Mouse (Mus musculus): Measurements from ENCODE around the gene Emg1.
A peak's percentile ranks its signal among the peaks of the same experiment; 100 is the strongest.
"Not testable (repeated sequence)": the region's sequence is repeated elsewhere in the genome, so short reads cannot be mapped to it uniquely, and the experiment has no call there.

Gene Emg1

DNA sequence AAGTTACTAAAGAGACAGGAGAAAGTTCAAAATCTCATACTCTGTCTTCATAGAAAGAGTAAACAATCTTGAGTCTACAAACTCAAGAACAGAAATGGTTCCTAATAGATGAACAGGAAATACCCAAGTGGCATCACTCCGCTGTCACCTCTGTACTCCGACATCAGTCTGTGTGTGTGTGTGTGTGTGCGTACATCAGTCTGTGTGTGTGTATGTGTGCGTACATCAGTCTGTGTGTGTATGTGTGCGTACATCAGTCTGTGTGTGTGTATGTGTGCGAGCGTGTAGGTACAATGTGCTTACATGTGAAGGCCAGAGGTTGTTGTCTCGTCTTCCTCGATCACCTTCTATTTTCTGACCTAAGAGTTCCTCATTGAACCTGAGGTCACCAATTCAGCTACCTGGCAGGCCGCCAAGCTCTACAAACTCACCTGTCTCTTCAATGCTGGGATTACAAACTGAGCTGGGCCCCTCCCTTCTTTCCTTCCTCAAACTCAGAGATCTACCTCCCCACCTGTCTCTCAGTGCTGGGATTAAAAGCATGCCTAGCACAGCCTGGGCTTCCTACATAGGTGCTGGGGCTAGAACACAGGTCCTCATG is 3.6 kb downstream of the Emg1 start:
- DNase-seq (ENCODE audit: inconsistent ontology term): no peak

DNA sequence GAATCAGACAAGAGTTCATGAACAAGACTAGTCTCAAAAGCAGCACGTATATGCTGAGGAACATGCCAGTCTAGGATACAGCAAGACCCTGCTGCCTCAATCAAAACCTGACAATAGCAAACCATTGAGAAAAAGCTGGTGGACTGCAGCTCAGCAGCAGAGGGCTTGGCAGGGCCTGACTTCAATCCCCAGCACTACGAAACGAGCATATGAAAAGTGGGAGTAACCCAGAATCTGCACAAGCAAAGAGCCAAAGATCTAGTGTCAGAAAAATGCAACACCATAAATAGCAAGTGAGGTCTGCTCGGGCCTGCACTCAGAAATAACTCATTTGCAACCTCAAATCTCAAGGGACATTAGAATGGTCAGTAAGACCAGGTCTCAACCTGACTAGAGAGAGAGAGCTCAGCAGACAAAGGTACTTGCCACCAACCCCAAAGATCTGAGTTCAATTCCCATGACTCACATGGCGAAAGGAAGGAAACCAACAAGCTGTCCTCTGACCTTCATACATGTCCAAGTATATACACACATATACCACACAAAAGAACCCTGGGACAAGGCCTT is 5.8 kb downstream of the Emg1 start:
- DNase-seq (ENCODE audit: inconsistent ontology term): no peak

DNA sequence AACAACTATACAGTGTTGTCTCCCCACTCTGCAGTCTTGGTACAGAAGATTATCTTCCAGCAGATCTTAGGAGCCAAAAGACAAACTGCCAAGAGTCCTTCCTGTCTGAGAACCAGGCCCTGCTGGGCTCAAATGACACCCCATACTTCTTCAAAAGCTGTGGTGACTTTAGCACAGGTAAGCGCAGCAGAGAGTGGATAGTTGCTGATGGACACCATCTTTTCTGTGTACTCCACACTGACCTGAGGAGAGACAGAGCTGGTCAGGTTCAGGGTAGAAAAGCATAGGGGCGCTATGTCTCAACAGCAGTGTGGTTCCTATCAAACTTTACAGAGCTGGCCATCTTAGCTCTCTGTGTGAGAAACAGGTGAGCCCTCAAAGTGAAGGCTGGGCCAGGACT is 7.6 kb downstream of the Emg1 start:
- DNase-seq (ENCODE audit: inconsistent ontology term): no peak

DNA sequence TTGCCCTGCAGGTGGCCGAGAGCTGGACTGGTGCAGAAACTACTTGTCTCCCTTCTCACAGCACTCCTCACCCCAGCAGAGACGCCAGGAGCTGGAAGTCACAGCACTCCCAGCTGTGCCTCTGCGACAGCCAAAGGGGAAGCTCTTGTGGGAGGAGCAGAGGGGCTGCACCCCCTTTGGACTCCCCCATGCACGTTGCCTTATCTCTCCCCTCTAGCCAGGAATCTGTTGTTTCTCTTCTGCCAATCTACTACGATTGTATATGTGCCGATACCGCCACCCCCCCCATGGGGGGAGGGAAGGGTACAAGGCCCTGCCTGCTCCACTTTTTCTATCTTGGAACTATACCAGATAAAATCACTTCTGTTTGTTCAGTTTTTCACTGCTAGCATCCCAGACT is 8.2 kb downstream of the Emg1 start:
- no peak for DNase-seq (ENCODE audit: inconsistent ontology term)

DNA sequence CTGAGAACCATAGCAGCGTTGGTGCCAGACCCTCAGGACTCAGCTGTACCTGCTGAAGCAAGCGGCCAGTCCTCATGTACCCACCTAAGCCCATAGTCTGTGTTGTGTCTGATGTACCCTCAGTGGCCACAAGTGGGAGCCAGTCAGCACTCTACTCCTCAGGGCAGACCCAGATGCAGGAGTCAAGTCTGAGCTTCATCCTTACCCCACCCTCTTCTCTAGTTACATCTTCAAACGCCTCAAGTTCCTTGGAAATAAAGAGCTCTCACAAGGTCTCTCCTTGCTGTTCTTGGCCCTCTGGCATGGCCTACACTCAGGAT is 9.2 kb downstream of the Emg1 start:
- no peak for DNase-seq (ENCODE audit: inconsistent ontology term)

DNA sequence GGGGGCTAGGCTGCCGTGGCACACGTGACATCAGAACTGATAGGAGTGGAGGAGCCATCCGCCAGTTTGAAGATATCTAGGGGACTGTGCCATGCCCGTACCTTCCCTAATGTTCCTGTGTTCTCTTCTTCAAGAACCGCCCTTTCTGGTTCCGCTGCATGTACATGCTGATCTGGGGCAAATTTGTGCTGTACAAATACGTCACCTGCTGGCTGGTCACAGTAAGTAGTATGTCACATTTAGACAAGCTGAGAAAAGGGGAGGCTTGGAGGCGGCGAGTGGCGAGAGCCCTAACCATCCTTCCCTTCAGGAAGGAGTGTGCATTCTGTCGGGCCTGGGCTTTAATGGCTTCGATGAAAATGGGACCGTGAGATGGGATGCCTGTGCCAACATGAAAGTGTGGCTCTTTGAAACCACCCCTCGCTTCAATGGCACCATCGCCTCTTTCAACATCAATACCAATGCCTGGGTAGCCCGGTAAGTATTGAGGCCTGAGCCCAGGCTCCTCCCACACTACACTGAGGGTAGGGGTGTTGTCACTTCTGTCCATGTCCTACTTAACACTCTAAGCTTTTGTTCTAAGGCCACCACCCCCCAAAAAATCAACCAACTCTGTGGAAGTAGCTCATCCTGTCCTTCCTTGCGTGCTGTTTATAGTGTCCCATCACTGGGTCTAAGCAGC is 9.7 kb downstream of the Emg1 start:
- DNase-seq (ENCODE audit: inconsistent ontology term): no peak

DNA sequence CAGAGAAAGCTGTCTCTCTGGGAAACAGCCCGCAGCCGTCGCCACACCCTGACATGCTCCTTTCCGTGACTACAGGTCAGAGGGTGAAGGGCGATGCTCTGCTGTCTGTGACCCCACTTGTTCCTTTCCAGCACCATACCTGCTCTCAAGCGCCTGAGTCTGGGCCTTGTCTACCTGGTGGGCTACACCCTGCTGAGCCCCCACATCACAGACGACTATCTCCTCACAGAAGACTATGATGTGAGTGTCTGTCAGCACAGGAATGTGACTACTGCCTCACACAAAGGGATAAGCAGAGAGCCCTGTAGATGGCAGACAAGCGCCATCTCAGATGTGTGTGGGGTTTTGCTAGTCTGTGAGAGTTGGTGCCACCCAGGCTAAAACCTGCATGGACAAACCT is 10.6 kb downstream of the Emg1 start:
- DNase-seq (ENCODE audit: inconsistent ontology term): no peak

DNA sequence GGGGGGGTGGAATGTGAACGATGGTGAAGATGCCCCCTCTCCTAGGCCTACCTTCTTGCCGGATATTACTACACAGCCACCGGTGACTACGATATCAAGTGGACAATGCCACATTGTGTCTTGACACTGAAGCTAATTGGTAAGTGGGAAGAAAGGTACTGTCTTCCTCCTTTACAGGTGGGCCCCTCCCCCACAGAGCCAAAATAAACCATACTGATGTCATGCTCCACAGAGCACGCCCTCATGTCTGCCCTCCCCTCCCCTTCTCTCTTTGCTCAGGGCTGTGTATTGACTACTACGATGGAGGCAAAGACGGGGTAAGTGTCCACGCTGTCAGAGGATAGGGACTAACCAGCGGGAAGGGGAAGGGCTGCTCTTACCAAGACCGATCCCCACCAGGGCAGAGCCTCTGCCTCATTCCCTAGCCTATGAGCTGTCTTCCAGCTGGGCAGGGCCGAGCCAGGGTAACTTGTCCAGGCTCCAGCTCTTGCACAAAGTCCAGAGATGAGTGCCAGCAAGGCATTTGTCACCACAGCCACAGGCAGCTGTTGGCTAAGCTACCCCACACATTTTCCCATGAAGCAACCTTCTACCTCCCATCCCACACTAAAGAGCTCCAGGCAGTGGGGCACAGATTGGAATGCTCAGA is 11.9 kb downstream of the Emg1 start:
- peak; percentile 92 for DNase-seq (ENCODE audit: inconsistent ontology term)

DNA sequence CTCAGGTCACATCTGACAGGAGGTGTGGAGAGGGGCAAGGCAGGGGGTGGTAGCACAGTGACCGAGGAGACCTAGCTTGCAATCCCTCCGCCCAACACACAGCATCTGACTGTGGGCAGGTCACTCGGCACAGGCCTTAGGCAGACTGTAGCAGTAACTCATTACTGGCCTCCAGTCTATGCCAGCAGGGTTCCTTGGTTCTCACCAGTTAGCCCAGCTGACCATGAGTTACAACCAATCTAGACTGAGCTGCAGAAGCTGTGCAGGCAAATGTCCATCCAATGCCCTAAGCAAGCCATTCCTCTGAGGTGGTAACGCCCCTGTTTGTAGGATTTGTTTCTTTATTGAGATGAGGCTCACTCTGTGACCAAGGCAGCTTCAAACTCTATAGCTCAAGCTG is 12.6 kb downstream of the Emg1 start:
- no peak for DNase-seq (ENCODE audit: inconsistent ontology term)

DNA sequence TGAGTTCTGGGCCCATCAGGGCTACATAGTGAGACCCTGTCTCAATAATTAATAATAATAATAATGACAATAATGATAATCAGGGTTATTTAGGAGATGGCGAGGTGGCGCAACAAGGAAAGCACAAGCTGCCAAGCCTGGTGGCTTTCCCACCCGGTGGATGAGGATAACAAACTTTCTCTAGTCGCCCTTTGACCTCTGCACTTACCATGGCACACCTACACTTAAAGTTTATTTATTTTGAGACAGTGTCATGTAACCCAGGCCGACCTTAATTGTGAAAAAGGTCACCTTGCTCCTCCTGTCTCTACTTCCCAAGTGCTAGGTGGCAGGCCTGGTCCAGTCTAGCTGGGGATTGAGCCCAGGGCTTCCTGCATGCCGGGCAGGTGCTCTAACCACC is 13.2 kb downstream of the Emg1 start:
- no peak for DNase-seq (ENCODE audit: inconsistent ontology term)

DNA sequence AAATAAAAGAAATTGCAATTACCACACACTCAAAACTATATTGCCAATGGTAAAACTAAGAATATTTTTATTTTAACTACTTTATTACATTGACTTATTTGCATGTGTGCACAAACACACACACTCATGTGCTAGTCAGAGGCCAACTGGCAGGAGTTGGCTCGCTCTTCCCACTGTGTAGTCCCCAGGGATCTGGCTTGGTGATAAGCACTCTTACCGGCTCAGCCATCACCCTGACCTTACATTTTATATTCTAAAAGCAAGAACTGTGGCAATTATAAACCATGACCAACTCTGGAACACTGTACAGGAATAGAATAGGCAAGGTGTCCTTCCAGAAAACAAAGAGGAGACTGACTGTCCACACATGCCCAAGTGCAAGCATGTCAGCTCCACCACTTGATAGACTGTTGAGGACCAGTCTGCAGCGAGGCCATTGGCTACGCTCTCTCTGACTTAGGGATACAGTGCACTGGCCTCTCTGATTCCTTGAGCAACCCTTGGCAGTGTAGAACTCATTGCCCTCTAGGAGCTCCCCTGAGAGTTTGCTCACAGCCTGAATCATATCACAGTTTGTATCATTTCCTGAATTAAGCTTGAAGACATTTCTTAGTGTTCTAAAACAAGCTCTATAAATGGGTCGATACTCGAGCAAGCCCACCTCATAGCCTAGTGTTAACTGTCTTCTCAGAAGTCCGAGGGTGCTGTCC is 15.4 kb downstream of the Emg1 start:
- no peak for DNase-seq (ENCODE audit: inconsistent ontology term)

DNA sequence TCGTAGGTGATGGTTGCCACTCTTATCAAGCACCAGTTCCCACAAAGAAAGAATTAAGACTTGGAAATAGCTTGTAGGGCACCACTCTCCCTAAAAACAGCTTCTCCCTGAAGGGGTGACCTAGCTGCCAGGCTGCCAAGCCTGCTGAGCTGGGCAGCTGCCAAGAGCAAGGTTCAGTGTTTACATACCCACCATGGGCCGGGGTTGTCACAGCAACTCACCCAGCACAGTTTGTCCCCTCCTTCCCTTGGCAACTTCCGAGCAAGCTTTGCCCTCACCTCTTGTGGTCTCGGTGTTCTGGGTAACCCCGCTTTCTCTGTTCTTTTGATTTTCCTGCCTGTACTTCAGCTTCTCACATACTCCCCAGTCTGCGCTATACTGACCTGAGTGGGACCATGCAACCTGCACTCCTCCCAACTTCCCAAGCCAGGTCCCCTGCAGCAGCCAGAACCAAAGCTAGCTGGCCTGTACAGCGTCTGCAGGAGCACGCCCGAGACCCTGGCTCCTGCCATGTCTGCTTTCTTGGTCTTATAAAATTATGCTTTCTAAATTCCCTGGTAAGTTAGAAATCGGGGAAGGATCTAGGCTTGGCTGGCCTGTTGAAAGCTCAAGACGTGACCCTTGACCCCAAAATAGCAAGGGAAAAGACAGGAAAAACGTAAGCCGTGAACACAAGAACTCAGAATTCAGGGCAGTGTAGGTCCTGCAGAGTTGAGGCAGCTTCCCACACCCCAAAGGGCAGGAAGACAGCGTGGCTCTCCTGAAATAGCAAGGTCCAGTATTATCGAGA is 17.6 kb downstream of the Emg1 start:
- DNase-seq (ENCODE audit: inconsistent ontology term): peak; percentile 57

DNA sequence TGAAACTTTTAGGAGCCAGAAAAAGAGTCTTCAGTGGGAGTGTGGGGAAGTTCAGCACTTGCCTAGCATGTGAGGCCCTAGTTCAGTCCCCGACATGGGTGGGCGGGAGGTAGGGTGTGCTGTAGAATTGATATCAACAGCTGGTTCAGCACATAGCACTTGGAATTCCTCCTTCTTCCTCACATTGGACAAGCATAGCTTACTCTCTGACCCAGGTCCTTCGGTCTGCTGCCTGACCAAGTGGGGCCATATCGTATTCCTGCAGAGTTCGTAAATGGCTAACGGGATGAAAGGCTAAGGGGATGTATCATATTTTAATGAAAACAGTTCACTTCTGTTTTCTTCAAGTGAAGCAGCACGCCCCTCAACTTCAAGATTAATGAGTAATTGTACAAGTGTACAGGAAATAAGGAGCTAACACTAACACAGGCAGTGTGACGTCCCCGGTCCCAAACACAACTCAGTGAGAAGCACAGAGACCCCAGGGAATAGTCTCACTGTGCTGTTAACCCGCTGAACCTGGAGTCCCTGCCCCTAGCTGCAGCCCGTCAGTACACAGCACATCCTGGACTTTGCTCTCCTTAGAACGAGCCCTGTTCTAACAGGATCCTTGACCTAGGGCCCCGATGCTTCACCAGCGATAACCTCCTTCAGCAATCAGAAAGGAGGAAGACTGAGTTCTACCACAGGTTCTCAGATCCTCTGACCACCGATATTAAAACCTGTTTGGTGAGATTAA is 18.6 kb downstream of the Emg1 start:
- no peak for DNase-seq (ENCODE audit: inconsistent ontology term)

DNA sequence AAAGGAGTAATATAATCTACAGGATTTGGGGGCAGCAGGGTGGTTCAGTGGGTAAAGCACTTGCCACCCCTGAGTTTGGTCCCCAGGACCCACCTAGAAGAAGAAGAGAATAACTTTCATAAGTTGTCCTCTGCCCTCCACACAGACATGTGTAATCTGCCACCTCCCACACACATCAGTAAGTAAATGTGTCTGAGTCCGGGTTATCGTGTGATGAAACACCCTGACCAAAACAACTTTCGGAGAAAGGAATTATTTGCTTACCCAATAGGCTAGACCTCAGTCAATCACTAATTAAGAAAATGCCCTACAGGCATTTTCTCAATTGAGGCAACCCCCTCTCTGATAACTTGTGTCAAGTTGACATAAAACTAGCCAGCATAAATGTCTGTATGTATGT is 21.5 kb downstream of the Emg1 start:
- no peak for DNase-seq (ENCODE audit: inconsistent ontology term)

DNA sequence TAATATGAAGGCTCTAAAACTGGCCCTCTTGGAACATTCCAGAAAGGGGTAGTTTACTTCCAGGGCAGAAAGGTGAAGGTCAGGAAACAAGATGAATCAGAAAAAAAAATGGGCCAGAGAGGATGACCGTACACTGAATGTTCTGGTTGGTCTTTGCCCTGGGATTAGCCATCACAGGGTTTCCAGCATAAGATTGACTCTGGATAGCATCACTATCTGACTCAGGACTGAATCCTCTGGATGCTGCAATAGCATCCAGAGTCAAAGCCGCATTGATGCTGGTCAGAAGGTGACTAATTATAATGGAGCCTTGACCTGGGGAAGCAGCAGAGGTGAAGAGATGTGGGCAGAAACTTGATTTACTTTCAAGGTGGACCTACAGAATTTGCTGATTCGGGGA is 23.0 kb downstream of the Emg1 start:
- no peak for DNase-seq (ENCODE audit: inconsistent ontology term)

DNA sequence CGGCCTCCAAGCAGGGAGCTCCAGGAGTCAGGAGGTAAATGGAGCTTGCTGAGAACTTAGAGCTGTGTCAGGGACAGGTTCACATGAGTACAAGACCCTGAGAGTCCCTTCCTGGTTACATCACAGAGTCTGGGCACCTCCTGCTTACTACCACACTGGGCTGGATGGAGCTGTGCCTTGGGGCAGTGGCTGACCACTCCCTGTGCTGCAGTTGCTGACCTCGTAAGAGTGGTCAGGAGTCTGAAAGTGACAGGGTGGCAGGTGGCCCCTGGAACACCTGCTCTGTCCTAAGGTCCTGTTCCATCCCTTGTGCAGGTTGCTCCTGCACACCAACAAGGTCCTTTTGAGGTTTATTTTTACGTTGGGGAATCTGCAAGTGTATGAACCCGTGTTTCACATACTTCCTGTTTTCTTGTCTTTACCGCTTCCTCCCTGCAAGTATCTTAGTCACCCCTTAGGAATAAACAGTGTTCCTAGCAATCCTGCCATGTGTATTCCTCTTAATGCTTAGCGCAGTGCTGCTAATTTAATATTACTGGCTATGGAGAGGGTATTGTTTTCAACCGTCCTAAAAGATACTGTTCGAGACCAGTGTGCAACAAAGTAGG is 23.7 kb downstream of the Emg1 start:
- DNase-seq (ENCODE audit: inconsistent ontology term): no peak

DNA sequence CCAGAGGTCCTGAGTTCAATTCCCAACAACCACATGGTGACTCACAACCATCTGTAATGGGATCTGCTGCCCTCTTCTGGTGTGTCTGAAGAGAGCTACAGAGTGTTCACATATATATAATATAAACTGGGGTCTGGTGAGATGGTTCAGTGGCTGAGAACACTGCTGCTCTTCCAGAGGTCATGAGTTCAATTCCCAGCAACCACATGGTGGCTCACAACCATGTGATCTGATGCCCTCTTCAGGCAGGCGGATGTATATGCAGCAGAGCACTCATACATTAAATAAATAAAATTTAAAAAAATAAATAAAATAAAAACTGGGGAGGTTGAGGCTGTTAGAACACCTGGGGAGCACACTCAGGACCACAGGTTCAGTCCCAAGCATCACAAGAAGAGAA is 25.3 kb downstream of the Emg1 start:
- not testable (repeated sequence) for DNase-seq (ENCODE audit: inconsistent ontology term)

DNA sequence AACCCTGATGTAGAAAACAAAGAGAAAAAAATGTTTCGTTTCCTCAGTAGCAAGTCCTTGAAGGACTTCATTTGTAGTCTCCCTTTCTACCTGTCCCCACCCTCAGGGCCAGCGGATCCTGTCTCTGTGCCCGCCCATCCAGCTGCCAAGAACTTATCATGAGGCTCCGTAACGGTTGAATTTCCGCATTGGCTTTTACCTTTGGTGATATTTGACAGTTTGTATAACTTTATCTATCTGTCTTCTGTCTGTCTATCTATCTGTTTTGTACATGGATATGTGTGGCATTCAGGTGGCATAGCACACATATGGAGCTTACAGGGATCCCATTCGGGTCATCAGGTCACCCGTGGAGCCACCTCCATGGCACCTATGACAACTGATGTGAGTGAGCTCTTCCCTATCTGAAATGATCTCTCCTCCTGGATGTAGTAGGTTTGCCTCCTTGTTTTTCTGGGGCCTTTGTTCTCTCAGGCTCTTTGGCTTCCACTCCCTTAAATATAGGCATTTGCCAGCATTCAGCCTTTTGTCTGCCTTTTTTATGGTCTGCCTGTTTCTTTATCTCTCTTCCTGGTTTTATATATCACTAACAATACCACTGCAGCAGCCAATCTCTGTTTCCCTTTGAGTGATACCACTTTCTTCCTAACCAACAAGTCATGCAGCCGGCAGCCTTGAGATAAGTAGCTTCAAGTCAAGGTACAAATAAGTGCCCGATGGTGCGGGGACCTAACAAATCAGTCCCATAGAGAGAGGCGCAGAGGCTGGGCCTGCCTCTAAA is 26.2 kb downstream of the Emg1 start:
- no peak for DNase-seq (ENCODE audit: inconsistent ontology term)

DNA sequence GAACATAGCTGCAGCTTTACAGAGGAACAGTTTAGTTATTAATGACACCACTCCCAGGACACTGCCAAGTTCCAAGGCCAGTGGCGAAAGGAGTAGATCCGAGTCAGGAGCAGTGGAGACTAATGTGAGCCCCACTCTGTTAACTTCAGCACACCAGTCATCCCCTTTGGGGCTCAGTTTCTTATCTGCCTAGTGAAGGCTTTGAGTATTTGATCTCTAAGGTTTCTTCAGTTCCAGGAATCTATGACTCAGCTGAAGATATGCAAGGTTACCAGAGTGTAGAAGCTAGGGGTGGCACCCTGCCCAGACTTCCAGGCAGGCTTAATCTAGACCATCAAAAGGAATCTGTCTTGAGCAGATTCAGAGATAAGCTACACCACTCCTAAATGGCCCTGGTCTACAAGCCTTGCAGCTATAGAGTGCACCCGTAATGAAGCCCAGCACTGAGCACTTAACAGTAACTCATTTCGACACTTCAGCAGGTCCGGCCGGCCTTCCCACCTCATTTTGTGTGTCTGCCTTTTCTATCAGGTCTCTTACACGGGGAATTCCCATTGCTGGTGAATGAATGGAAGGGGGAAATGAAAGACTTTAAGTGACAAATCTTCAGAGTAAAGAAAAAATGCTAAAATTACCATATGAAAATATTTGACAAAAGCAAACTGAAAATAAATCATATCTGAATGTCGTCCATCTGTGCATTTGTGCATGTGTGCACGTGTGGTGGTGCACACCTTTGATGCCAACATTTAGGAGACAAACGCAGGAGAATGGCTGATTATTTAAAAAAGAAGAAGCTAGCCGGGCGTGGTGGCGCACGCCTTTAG is 28.2 kb downstream of the Emg1 start:
- peak; percentile 92 for DNase-seq (ENCODE audit: inconsistent ontology term)
